Mouse (Mus musculus) liver, postnatal 0 days (tissue): ENCODE results near the gene Ptprcap. TPM values are rescaled to one million over a fixed set of nuclear protein-coding genes. Genes with fewer than 3 reads are reported as not detected.
A peak's percentile ranks its signal among the peaks of the same experiment; 100 is the strongest.

Experiments used
- ATAC-seq: fragments of 200-750 bp; cut with Nextera tagmentation; 2 replicates; pipeline ENCODE4 v1.8.0; 2017; ENCODE audit warnings: mild to moderate bottlenecking, moderate library complexity
- DNase-seq: peaks from one replicate; pipeline ENCODE4 v3.0.0-alpha.2; 2016
- H3K27ac ChIP-seq: fragments of 300-500 bp; sonication (generic); 2 replicates; pipeline ENCODE4 v1.5.1; 2014; ENCODE audit warnings: antibody characterized with exemption, moderate library complexity, mild to moderate bottlenecking, low read depth
- H3K27me3 ChIP-seq: fragments of 300-500 bp; sonication (generic); 2 replicates; pipeline ENCODE4 v1.6.1; 2014; ENCODE audit warnings: low read length, control low read depth, mixed read lengths; ENCODE audit not compliant: insufficient read depth
- H3K36me3 ChIP-seq: fragments of 300-500 bp; sonication (generic); replicated peaks from 2 replicates; pipeline ENCODE4 v1.6.1; 2014; ENCODE audit warnings: mild to moderate bottlenecking, control low read depth, low read length, moderate library complexity, mixed read lengths; ENCODE audit not compliant: insufficient read depth
- H3K4me1 ChIP-seq: fragments of 300-500 bp; sonication (generic); 2 replicates; pipeline ENCODE4 v1.6.1; 2014; ENCODE audit warnings: antibody characterized with exemption, mild to moderate bottlenecking, control low read depth; ENCODE audit not compliant: insufficient read depth
- H3K4me2 ChIP-seq: fragments of 300-500 bp; sonication (generic); 2 replicates; pipeline ENCODE4 v1.6.1; 2014; ENCODE audit warnings: low read depth, mild to moderate bottlenecking, low read length, moderate library complexity, mixed read lengths
- H3K4me3 ChIP-seq: fragments of 300-500 bp; sonication (generic); 2 replicates; pipeline ENCODE4 v1.5.1; 2014; ENCODE audit warnings: low read depth, low read length
- H3K9ac ChIP-seq: fragments of 300-500 bp; sonication (generic); replicated peaks from 2 replicates; pipeline ENCODE4 v1.6.1; 2014; ENCODE audit warnings: mild to moderate bottlenecking, moderate library complexity
- H3K9me3 ChIP-seq: fragments of 300-500 bp; sonication (generic); 2 replicates; pipeline ENCODE4 v1.6.1; 2016; ENCODE audit warnings: mild to moderate bottlenecking, control low read depth, low read length, mixed read lengths
- CTCF ChIP-seq: sonication (generic); IDR thresholded peaks from 2 replicates; pipeline ENCODE4 v1.5.1; 2016; ENCODE audit warnings: antibody characterized with exemption, low read depth
- EP300 ChIP-seq: IDR thresholded peaks from 2 replicates; pipeline ENCODE4 v1.6.1; 2016; ENCODE audit warnings: antibody characterized with exemption, low read depth, mild to moderate bottlenecking
- WGBS: fragments of 180-500 bp; shearing (Covaris S2); extraction: QIAGEN DNeasy Blood & Tissue Kit; methylation state at CpG from one replicate; pipeline ENCODE4 v1.1.7; 2014; ENCODE audit not compliant: insufficient replicate concordance; 5-methylcytosine and 5-hydroxymethylcytosine counted together
- polyA plus RNA-seq: library from polyadenylated mRNA; unstranded; fragments of >200 nt; fragmentation: Nextera tagmentation; extraction: Ambion mirVana; gene quantifications from 2 replicates; pipeline ENCODE4 v1.2.1, GENCODE M21; 2015

Gene Ptprcap
- polyA plus RNA-seq, 1 experiment from 2014 or later = 35.7 TPM

DNA sequence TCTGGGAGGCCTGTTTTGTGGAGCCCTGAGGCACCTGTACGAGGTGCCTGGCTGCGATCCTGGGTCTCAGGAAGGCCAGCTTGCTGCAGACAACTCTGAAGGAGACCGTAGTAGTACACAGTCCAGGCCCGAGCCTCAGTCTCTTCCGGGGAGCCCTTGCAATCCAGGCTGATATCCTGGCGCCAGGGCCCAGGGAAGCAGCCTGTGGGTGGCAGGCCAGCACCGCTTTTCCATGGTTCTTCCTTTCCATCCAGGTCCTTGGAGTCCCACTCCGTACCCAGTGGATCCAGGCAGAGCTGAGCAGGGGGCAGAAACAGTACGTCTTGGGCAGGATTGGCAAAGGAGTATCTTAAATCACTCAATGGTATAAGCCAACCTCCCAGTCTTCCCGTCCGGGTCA is 19.5 kb downstream of the Ptprcap start:
- TF ChIP-seq EP300 (no peak), CTCF (no peak; the same call in 1 of the 2 replicates)
- 68% methylated on average over 11 of the region's 11 CpGs for WGBS

GRCm38 (mm10) chr19:4175368-4175947 is 22.1 kb downstream of the Ptprcap start, which contains the start of gene Carns1:
TSS of gene Carns1 (minus strand) at chr19:4175479.
- DNase-seq (no peak), ATAC-seq (peak; percentile 56; the same call in 1 of the 2 replicates)
- TF ChIP-seq EP300 (no peak), CTCF (no peak)
- Histone ChIP-seq H3K36me3 (0 out of 2 replicates have a peak, but pooled peaks cover 4% of the 10 kb centered on the region), H3K9me3 (no peaks in the 10 kb centered on the region), H3K4me1 (peaks cover 14% of the 10 kb centered on the region), H3K4me3 (no peak within 1 kb of the TSS), H3K4me2 (peak within 1 kb of the TSS; percentile 39), H3K27me3 (no peaks in the 10 kb centered on the region), H3K27ac (no peak within 1 kb of the TSS), H3K9ac (no peak within 1 kb of the TSS)
- 32% methylated on average over 11 of the region's 11 CpGs for WGBS

More for the DNA sequence above, 19.5 kb downstream of the Ptprcap start:
- ATAC-seq (no peak), DNase-seq (no peak)
- H3K27ac ChIP-seq = no peak overlapping the region
- H3K4me3 ChIP-seq = no peak overlapping the region
- no peaks in the 10 kb centered on the region for H3K27me3 ChIP-seq
- H3K9me3 ChIP-seq = no peaks in the 10 kb centered on the region
- H3K9ac ChIP-seq = no peak overlapping the region
- H3K4me2 ChIP-seq = no peak overlapping the region
- H3K4me1 ChIP-seq = peaks cover 28% of the 10 kb centered on the region
- H3K36me3 ChIP-seq = no peaks in the 10 kb centered on the region

DNA sequence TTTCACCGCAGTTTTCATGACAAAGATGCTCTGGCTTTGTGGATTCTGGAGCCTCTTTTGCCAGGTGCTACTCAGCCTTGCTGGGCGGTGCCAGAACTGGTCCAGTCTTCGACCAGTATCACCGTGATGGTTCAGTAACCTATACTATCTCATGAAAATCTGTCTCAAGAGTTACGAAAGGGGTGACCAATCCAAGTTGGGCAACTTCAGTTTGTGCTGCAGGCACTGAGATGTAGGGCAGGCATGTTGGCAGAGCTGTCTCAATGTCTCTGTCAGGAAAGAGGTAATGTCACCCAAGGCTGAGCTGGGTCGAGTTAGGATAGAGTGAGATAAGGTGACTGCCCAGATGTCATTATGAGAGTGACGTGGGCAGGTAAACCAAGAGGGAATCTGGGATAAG is 27.0 kb downstream of the Ptprcap start:
- 0 out of 2 replicates have a peak, but pooled peaks cover 4% of the 10 kb centered on the region for H3K36me3 ChIP-seq
- H3K9me3 ChIP-seq = no peaks in the 10 kb centered on the region
- 74% methylated on average over 7 of the region's 7 CpGs for WGBS
- TF ChIP-seq CTCF = no peak
- no peak for TF ChIP-seq EP300
- no peaks in the 10 kb centered on the region for H3K27me3 ChIP-seq
- peaks cover 20% of the 10 kb centered on the region for H3K4me1 ChIP-seq
- ATAC-seq (no peak), DNase-seq (no peak)
- H3K27ac ChIP-seq = no peak overlapping the region
- H3K4me3 ChIP-seq = no peak overlapping the region
- no peak overlapping the region for H3K9ac ChIP-seq
- no peak overlapping the region for H3K4me2 ChIP-seq

GRCm38 (mm10) chr19:4181892-4182291 is 28.5 kb downstream of the Ptprcap start:
- Histone ChIP-seq H3K4me3 (no peak overlapping the region), H3K36me3 (0 out of 2 replicates have a peak, but pooled peaks cover 4% of the 10 kb centered on the region), H3K9me3 (no peaks in the 10 kb centered on the region), H3K27ac (no peak overlapping the region), H3K4me2 (no peak overlapping the region), H3K27me3 (no peaks in the 10 kb centered on the region), H3K9ac (no peak overlapping the region), H3K4me1 (peaks cover 31% of the 10 kb centered on the region)
- 37% methylated on average over 3 of the region's 3 CpGs for WGBS
- ATAC-seq (peak; percentile 53), DNase-seq (peak; percentile 67)
- TF ChIP-seq CTCF (no peak), EP300 (no peak)

GRCm38 (mm10) chr19:4183689-4184088 is 30.3 kb downstream of the Ptprcap start:
- Histone ChIP-seq H3K9ac (no peak overlapping the region), H3K4me2 (0 out of 2 replicates have a peak overlapping the region, but pooled peaks have one; percentile 2), H3K9me3 (no peaks in the 10 kb centered on the region), H3K36me3 (0 out of 2 replicates have a peak, but pooled peaks cover 4% of the 10 kb centered on the region), H3K27ac (0 out of 2 replicates have a peak overlapping the region, but pooled peaks have one; percentile 39), H3K4me3 (no peak overlapping the region), H3K27me3 (no peaks in the 10 kb centered on the region), H3K4me1 (peaks cover 31% of the 10 kb centered on the region)
- no peak for ATAC-seq
- 69% methylated on average over 2 of the region's 2 CpGs for WGBS
- TF ChIP-seq CTCF (no peak), EP300 (no peak)
- DNase-seq = no peak

- H3K27ac ChIP-seq = peak overlapping the region; percentile 79
- H3K4me3 ChIP-seq = no peak overlapping the region
- no peaks in the 10 kb centered on the region for H3K9me3 ChIP-seq
- H3K9ac ChIP-seq = no peak overlapping the region
- WGBS = 34% methylated on average over 15 of the region's 15 CpGs
- DNase-seq (no peak), ATAC-seq (peak; percentile 54)
- H3K27me3 ChIP-seq = no peaks in the 10 kb centered on the region
- no peaks in the 10 kb centered on the region for H3K36me3 ChIP-seq
- H3K4me2 ChIP-seq = peak overlapping the region; percentile 15; the same call in 1 of the 2 replicates
- TF ChIP-seq CTCF = no peak
- TF ChIP-seq EP300 = no peak
- peaks cover 31% of the 10 kb centered on the region for H3K4me1 ChIP-seq
Observed at GRCm38 (mm10) chr19:4184976-4185975, 31.9 kb downstream of the Ptprcap start.
